In the genomic region with DNA sequence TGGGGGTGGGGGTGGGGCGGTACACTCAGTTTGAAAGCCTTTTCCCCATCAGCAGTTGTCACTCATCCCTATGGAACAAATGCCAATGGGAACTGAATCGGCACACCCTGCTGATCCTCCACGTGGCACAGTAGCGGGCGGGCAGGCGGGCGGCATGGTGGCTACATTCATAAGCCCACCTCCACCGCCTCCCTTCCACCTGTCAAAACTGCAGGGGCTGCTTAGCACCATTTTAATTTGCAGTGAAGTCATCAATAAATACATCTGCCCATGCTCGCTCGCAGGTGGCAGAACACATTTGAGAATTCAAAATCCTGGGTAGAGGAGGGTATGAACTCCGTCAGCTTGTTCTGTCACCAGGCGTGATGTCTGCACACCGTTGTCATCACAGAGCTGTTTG, we compare ENCODE assay signal across 20 mouse cellular contexts. TPM values are rescaled to one million over a fixed set of nuclear protein-coding genes. Genes with fewer than 3 reads are reported as not detected.
DNase-seq lines count a peak whose midpoint lies in the region; ATAC-seq and TF ChIP-seq lines count a peak whose summit lies in the region.
"Had no signal": no experiment of that assay in that cellular context is flagged by ENCODE, and none has a peak within 500 bp of the region (broad histone marks: within the 10 kb centered on the region; RNA-seq: fewer than 3 reads in every experiment).

No protein-coding gene starts in this region.

- no peak for TF ChIP-seq POLR2A in ES-Bruce4 (IDR thresholded peaks at IDR 0.05; ENCODE audit: insufficient read depth, low read length)
- no peak for TF ChIP-seq POLR2A in kidney, adult 2 months (IDR thresholded peaks at IDR 0.05; ENCODE audit: low read depth, low read length)

- H3K9ac ChIP-seq in heart, embryonic 12.5 days: no peak overlapping the region
- H3K9ac ChIP-seq in ES-Bruce4 (ENCODE audit: low read depth, poor library complexity, severe bottlenecking): no peak overlapping the region
- H3K9ac ChIP-seq in forebrain, embryonic 16.5 days (replicated peaks; ENCODE audit: low read depth, low read length): no peak overlapping the region
- H3K9ac ChIP-seq: embryonic facial prominence, embryonic 13.5 days; heart, embryonic 15.5 days; lung, embryonic 14.5 days had no signal

- peak; percentile 68 for DNase-seq in heart, adult 11 months
- peak; percentile 78 to 87 for DNase-seq in layer of hippocampus, adult 2 months (ENCODE audit: low spot score in 2 of 2)
- DNase-seq in kidney, postnatal 36 days: no peak
- DNase-seq in kidney, adult 2 months: no peak
- DNase-seq: adrenal gland, adult 2 months; B cell, adult 2 months; cerebellum, adult 8-10 months; gastrocnemius, postnatal 14 days; kidney, adult 8-10 months; left cerebral cortex, postnatal 4 days; lung, embryonic 14.5 days; right cerebral cortex, postnatal 14 days had no signal

- no peak overlapping the region for H3K4me3 ChIP-seq in heart, embryonic 12.5 days
- 0 out of 2 replicates have a peak overlapping the region, but pooled peaks have one; percentile 7 for H3K4me3 ChIP-seq in ES-Bruce4 (ENCODE audit: low read depth, low read length)
- no peak overlapping the region for H3K4me3 ChIP-seq in forebrain, embryonic 16.5 days (replicated peaks; ENCODE audit: low read length)
- H3K4me3 ChIP-seq in layer of hippocampus, adult 2 months: no peak overlapping the region; the same call in 1 of the 2 replicates
- no peak overlapping the region for H3K4me3 ChIP-seq in kidney, adult 2 months (ENCODE audit: insufficient read depth, low read depth, low read length)
- H3K4me3 ChIP-seq: embryonic facial prominence, embryonic 13.5 days; heart, embryonic 15.5 days; myocyte had no signal

- no peak for ATAC-seq in heart, embryonic 12.5 days (ENCODE audit: insufficient number of reproducible peaks, low FRiP score)
- peak; percentile 55 for ATAC-seq in forebrain, embryonic 16.5 days
- no peak for ATAC-seq in megakaryocyte-erythroid progenitor cell, adult 5-6 weeks (replicated peaks; ENCODE audit: low FRiP score, low TSS enrichment, poor library complexity, severe bottlenecking)

- no peak overlapping the region for H3K4me2 ChIP-seq in heart, embryonic 12.5 days
- peak overlapping the region; percentile 18; the same call in 1 of the 2 replicates for H3K4me2 ChIP-seq in forebrain, embryonic 16.5 days (ENCODE audit: low read length)
- H3K4me2 ChIP-seq: embryonic facial prominence, embryonic 13.5 days; heart, embryonic 15.5 days; liver, embryonic 11.5 days; lung, embryonic 14.5 days had no signal

- TF ChIP-seq CTCF in ES-Bruce4 (IDR thresholded peaks at IDR 0.05; ENCODE audit: low read depth, low read length): no peak
- no peak for TF ChIP-seq CTCF in layer of hippocampus, adult 2 months (conservative IDR thresholded peaks at IDR 0.05)
- TF ChIP-seq CTCF in kidney, adult 2 months (conservative IDR thresholded peaks at IDR 0.05; ENCODE audit: insufficient read depth, insufficient read length, low read depth, low read length): no peak

- WGBS in heart, embryonic 12.5 days: 74% methylated on average over 13 of the region's 13 CpGs
- WGBS in forebrain, embryonic 16.5 days: 63% methylated on average over 13 of the region's 13 CpGs
- 90% methylated on average over 13 of the region's 13 CpGs for WGBS in kidney, adult 2 months

- H3K4me1 ChIP-seq in heart, embryonic 12.5 days (replicated peaks): no peaks in the 10 kb centered on the region
- no peaks in the 10 kb centered on the region for H3K4me1 ChIP-seq in ES-Bruce4 (ENCODE audit: control insufficient read depth, insufficient read depth, low read length)
- no peaks in the 10 kb centered on the region for H3K4me1 ChIP-seq in forebrain, embryonic 16.5 days (replicated peaks; ENCODE audit: control insufficient read depth, insufficient read depth, low read length)
- H3K4me1 ChIP-seq in kidney, adult 2 months (ENCODE audit: control insufficient read depth, insufficient read depth, low read length): no peaks in the 10 kb centered on the region
- H3K4me1 ChIP-seq: embryonic facial prominence, embryonic 13.5 days; heart, embryonic 15.5 days had no signal

- no peaks in the 10 kb centered on the region for H3K9me3 ChIP-seq in heart, embryonic 12.5 days (replicated peaks)
- no peaks in the 10 kb centered on the region for H3K9me3 ChIP-seq in ES-Bruce4 (replicated peaks; ENCODE audit: control insufficient read depth, insufficient read depth, low read length, poor library complexity, severe bottlenecking)
- no peaks in the 10 kb centered on the region for H3K9me3 ChIP-seq in forebrain, embryonic 16.5 days (ENCODE audit: control insufficient read depth, low read length)
- H3K9me3 ChIP-seq: embryonic facial prominence, embryonic 13.5 days; heart, embryonic 15.5 days had no signal

- no peak for TF ChIP-seq EP300 in ES-Bruce4 (IDR thresholded peaks at IDR 0.05; ENCODE audit: insufficient read depth, low read depth, low read length)

- H3K27me3 ChIP-seq in heart, embryonic 12.5 days (replicated peaks): no peaks in the 10 kb centered on the region
- no peaks in the 10 kb centered on the region for H3K27me3 ChIP-seq in ES-Bruce4 (ENCODE audit: control insufficient read depth, insufficient read depth, low read length, poor library complexity, severe bottlenecking)
- H3K27me3 ChIP-seq in forebrain, embryonic 16.5 days (replicated peaks; ENCODE audit: control insufficient read depth, insufficient read depth, low read length): no peaks in the 10 kb centered on the region
- 0 out of 2 replicates have a peak, but pooled peaks cover 1% of the 10 kb centered on the region for H3K27me3 ChIP-seq in kidney, adult 2 months (replicated peaks; ENCODE audit: control insufficient read depth, insufficient read depth, low read length)
- H3K27me3 ChIP-seq: embryonic facial prominence, embryonic 13.5 days; heart, embryonic 15.5 days had no signal

- no peaks in the 10 kb centered on the region for H3K36me3 ChIP-seq in heart, embryonic 12.5 days
- no peaks in the 10 kb centered on the region for H3K36me3 ChIP-seq in ES-Bruce4 (ENCODE audit: control insufficient read depth, insufficient read depth, low read length, poor library complexity, severe bottlenecking)
- no peaks in the 10 kb centered on the region for H3K36me3 ChIP-seq in forebrain, embryonic 16.5 days (ENCODE audit: control insufficient read depth, insufficient read depth)
- no peaks in the 10 kb centered on the region for H3K36me3 ChIP-seq in kidney, adult 2 months (ENCODE audit: control insufficient read depth, insufficient read depth, low read length)
- H3K36me3 ChIP-seq: embryonic facial prominence, embryonic 13.5 days; heart, embryonic 15.5 days had no signal

- no peak overlapping the region for H3K27ac ChIP-seq in heart, embryonic 12.5 days (ENCODE audit: poor library complexity, severe bottlenecking)
- H3K27ac ChIP-seq in ES-Bruce4 (ENCODE audit: insufficient read depth, low read length): no peak overlapping the region
- no peak overlapping the region for H3K27ac ChIP-seq in forebrain, embryonic 16.5 days (ENCODE audit: low read length)
- peak overlapping the region; percentile 82 for H3K27ac ChIP-seq in layer of hippocampus, adult 2 months
- no peak overlapping the region for H3K27ac ChIP-seq in kidney, adult 2 months (ENCODE audit: insufficient read depth, low read depth, low read length)
- H3K27ac ChIP-seq: embryonic facial prominence, embryonic 13.5 days; heart, embryonic 15.5 days had no signal

RNA-seq across cellular contexts. Expression of a gene that starts 12.0 kb away (rescaled TPM):
- 0.54 and 0.68 TPM in 2 replicates for polyA plus RNA-seq in heart, embryonic 12.5 days (2016; fragmentation: Nextera tagmentation; extraction: Ambion mirVana)
- polyA plus RNA-seq in ES-Bruce4 (2011; ENCODE audit: insufficient read depth, insufficient read length, low read depth, missing spikeins): not detected in 2 replicates
- 51.7 and 60.8 TPM in 2 replicates for polyA plus RNA-seq in forebrain, embryonic 16.5 days (2015; fragmentation: Nextera tagmentation; extraction: Ambion mirVana)
- total RNA-seq in layer of hippocampus, adult 2 months (2021): 100 to 1,000 TPM; 306 to 310 TPM
- not detected in 2 replicates for total RNA-seq in megakaryocyte-erythroid progenitor cell, adult 5-6 weeks (2014; fragmentation: Nextera tagmentation)
- total RNA-seq in megakaryocyte-erythroid progenitor cell, adult 5-6 weeks (2017): not detected in 2 replicates
- polyA plus RNA-seq in kidney, adult 2 months (2012; rRNA removed): 0.15 and 0.19 TPM in 2 replicates
- polyA plus RNA-seq: myocyte had no signal

Comparison
In these comparisons a context has a peak if more than half of its experiments do, and no peak if none do; other contexts are left out.
1. DNase-seq: peak in heart, adult 11 months (single experiment) and layer of hippocampus, adult 2 months (2 of 2); none in kidney, postnatal 36 days (0 of 2) and kidney, adult 2 months (single experiment).
2. RNA of a gene that starts 12.0 kb away (polyA plus RNA-seq): 51.7 to 60.8 TPM in forebrain, embryonic 16.5 days; 0.54 to 0.68 TPM in heart, embryonic 12.5 days, 0.15 to 0.19 TPM in kidney, adult 2 months and not detected in ES-Bruce4; every median in the first group is over 10 times any median in the second.